Mouse (Mus musculus) G1E-ER4 (cell line): ENCODE measurements around the gene Lypla2. TPM values are rescaled to one million over a fixed set of nuclear protein-coding genes. Genes with fewer than 3 reads are reported as not detected.

Experiments
- GATA1 ChIP-seq: IDR thresholded peaks from one replicate; pipeline ENCODE4 v1.8.0; 2012; ENCODE audit warnings: low read length, inconsistent platforms
- polyA plus RNA-seq: library from polyadenylated mRNA; stranded (reverse); fragments of >175 nt; gene quantifications from 2 replicates; pipeline ENCODE4 v1.2.3, GENCODE M21; 2012

The Lypla2 gene
- 245 and 299 TPM in 2 replicates for polyA plus RNA-seq

DNA sequence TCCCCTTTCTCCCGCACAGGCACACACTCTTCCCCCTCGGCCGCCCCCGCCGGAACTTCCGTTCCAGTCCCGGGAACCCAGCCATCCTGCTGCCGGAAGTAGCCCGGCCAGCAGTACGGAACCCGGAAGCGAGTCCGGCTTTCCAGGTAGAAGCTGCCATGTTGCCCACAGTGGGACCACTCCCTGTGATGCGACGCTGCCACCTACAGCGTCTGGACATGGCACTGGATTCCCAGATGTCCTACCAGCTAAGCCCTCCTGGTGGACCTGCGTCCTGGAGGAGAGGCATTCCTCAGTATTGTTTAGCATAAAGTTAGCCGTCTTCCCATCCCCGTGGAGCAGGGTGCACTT is at the start of gene Lypla2:
TSS of gene Lypla2 (minus strand) at position 71 of the 351 bp plus-strand sequence.
- TF ChIP-seq GATA1: no peak

DNA sequence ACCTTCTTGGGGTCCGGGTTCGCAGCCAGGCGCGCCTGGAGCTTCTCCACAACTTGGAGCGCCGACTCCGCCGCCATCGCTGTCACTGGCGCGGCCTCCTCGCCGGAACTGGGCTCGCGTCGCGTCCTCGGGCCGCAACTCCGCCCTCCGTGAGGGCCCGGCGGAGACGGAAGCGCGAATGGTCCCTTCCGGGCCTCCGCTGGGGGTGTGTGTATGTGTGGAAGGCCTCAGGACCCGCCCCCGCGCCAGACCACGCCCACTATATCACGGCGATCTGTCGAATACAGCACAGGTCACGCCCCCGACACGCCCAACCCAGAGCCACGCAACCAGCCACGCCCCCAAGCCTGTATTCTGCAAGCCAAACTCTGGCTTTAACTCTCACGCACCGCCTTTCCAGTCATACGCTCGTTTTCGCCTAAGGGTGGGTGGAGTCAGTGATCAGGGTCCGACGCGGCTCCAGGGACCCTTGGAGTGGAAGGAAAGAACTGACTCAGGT is 49.2 kb upstream of the Lypla2 start, which contains the start of gene Eloa:
TSS of gene Eloa (minus strand) at position 215 of the 499 bp plus-strand sequence.
- no peak for TF ChIP-seq GATA1

DNA sequence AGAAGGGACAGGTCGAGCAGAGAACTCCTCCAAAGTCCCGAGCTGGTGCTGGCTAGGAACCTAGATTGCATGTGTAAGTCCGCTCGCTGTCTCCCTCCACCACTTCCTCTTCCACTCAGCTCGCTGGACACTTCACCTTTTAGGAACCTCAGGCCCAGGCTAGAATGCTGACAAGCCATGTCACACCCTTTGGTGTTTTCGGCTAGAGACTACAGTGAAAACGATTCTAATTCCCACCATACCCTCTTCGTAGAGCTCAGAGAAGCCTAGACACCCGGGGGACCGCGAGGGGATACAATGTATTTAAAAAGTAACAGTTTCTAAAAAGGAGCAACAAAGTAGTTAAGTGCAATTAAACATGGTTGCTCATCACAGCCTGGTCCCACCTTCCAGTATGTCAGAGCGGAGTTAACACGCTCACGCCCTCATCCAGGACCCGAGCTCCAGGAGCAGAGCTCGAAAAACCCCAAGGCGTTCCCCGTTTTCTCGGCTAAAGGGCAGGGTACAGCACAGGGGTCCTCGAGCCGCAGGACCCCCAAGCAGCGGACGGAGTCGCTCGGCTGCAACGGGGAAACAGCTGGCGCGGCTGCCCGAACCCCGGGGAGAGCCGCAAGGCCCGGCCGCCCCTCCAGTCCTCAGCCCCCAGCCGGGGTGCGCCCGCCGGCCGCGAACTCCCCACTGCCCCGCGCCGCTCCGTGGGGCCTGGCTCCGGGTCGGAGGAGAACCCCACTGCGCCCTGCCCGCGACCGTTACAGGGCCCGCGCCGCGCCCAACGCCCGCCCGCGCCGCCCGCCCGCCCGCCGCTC is 48.5 kb upstream of the Lypla2 start:
- TF ChIP-seq GATA1: no peak

DNA sequence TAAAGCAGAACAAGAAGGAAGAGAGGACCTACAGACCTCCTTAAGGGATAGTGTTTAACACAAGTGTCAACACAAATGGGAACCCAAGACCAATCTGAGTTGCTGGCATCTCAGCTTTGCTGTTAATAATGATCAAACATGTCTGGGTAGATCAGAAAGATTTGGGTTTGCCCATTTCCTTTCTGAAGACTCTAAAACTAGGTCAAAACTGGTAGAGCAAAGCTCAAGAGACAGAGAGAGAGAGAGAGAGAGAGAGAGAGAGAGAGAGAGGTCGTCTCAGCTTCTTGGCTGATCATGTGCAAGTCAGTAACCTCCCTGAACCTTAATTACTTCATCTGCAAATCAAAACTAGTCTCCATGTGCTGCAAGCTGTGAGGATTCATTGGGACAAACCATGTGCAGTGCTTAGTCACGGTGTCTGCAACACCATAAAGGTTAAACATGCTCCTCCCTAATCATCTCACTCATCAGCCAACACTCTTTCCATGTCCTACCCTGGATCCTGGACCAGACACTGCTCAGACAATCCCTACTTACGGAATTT is 43.7 kb upstream of the Lypla2 start:
- TF ChIP-seq GATA1: no peak

DNA sequence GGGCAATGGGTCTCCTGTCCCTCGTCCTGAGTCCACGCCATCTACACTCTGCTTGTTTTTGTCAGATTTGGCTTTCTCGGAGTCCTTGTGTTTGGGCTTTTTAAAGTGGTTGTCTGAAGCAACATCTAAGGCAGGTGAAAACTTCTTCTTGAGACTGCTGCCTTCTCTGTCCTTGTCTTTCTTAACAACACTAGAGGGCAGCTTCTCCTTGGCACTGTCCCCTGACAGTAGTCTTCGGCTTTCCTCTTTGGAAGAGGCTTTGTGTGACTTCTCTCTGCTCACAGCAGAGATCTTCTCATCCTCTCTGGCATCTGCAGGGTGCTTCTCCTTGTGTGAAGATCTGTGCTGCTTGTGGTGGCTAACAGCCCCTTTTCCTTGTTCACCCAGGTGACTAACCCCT is 38.2 kb upstream of the Lypla2 start:
- TF ChIP-seq GATA1: no peak

DNA sequence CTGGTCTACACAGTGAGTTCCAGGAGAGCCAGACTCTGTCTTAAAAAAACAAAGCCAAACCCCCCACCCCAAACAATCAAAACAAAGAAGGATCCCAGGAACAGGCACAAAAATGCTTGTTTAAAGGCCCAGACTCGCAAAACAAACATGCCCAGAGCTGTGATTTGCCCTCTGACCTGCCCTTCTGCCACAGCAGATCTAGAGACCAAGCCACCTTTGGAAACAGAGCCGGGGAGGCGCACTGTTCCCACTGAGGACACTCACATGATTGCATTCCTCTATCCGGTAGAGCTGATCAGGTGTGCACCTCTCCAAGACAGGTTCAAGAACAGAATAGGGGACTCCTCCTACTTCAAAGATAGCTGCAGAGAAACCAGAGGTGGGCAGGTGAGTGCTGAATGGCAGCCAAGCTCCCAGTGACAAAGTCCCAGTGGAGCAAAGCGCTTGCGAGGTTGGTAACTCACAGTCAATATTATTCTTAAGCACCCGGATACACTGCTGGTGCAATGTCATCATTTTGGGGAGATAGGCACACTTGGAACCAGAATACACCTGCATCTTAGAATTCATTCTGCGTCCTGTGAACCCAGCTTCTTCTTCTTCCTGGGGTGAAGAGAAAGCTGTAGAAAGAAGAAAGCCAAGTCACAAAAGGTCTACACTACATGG is 36.5 kb upstream of the Lypla2 start:
- no peak for TF ChIP-seq GATA1

DNA sequence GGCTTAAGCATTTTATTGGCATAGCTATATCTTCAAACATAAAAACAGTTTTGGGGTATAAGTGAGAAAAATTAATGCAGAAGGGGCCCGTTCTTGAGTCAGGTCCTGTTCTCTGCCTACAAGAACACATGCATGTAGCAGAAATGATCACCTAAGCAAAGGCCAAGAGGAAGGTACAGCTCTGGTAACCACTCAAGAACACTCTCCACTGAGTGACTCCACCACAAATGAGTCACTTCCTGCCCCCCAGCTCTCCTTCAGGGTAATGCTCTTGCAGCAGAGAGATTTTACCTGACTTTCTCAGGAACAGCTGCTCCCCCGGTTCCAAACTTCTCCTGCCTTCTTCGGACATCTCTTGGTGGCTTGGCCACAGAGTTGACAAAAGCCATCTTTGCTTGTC is 34.4 kb upstream of the Lypla2 start:
- no peak for TF ChIP-seq GATA1

DNA sequence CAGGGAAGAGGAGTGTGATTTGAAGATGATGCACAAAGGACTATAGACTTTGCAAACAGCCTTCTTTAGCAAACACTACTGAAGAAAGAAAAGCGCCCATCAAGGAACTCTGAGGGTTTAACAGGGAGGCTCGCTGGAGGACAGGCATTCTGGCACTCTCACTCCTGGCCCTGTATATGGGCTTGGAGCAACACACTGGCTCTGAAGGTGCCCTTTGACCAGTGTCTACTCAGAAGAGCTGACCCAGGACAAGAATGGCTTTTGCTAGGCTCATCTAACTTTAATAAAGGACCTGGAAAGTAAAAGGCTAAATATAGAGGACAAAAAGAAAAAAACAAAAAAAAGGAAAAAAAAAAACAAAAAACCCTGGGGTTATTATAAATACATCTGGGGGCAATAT is 32.5 kb upstream of the Lypla2 start:
- TF ChIP-seq GATA1: no peak

DNA sequence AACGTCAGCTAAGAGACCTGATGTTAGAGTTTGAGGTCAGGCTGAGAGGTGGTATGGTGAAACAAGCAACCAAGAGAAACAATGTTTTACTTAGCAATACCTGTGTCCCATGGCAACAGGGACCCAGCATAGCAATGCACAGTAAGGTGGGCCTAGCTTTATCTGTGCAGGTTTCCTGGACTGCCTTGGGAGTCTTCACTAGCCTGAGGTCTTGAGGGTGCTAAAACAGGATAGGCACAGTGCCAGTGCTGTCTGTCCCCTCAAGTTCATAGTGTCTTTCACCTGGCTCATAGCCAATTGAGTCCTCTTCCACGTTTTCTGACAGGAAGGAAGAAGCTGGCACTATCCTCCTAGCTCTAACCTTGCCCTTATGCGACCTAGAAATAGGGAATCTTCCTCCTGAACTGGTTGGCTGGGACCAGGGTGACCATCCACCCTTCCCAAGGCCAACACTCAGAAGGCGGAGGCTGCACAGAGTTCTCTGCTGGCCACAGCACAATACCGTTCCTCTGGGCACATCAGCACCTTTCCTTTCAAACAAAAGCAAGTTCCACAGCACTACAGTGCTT is 31.8 kb upstream of the Lypla2 start:
- no peak for TF ChIP-seq GATA1

DNA sequence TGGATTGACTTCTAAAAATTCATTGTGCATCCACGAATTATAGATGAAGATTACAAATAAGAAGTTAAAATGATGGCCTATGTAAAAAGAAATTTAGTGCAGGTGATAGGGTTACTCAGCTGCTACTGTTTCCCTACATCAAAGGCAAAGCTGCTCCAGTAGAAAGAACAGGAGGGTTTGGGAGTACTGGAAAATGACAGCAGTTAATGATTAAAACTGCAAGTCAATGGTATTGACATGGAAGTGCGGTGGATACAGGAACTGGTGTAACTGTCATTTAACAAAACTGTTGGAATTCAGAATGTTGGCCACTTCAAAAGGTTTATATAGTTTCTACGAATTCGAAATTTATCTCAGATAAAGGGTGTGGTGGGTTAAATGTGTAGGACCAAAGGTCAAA is 22.7 kb upstream of the Lypla2 start:
- TF ChIP-seq GATA1: no peak

DNA sequence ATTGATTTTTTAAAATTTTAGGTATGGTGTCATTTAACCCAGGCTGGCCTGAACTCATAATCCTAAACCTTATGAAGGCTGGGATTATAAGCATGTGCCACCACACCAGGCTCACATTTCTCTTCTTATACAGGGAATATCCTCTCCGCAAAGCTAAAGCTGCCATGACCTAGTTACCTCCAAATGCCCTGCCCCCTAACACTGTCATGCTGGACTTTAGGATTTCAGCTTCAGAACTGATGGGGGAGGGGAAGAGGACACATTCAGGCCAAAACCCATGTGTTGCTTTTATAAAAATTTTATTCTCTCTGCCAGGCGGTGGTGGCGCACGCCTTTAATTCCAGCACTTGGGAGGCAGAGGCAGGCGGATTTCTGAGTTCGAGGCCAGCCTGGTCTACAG is 21.5 kb upstream of the Lypla2 start:
- no peak for TF ChIP-seq GATA1

DNA sequence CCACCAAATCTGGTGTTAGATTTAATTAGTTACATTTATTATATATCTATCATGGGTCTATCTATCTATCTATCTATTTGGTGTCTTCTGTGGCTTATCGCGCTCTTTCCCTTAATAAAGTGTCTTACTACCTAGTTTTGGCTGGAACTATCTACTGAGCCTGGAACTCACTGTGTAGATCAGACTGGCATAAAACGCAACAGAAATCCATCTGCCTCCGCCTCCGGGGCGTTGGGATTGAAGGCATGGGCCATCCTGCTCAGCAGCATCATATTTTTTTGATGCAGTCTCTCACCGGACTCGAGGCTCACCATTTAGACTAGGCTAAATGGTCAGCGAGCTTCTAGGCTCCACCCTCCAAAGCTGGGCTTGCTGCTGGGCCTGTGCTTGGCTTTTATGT is 15.3 kb upstream of the Lypla2 start:
- no peak for TF ChIP-seq GATA1

DNA sequence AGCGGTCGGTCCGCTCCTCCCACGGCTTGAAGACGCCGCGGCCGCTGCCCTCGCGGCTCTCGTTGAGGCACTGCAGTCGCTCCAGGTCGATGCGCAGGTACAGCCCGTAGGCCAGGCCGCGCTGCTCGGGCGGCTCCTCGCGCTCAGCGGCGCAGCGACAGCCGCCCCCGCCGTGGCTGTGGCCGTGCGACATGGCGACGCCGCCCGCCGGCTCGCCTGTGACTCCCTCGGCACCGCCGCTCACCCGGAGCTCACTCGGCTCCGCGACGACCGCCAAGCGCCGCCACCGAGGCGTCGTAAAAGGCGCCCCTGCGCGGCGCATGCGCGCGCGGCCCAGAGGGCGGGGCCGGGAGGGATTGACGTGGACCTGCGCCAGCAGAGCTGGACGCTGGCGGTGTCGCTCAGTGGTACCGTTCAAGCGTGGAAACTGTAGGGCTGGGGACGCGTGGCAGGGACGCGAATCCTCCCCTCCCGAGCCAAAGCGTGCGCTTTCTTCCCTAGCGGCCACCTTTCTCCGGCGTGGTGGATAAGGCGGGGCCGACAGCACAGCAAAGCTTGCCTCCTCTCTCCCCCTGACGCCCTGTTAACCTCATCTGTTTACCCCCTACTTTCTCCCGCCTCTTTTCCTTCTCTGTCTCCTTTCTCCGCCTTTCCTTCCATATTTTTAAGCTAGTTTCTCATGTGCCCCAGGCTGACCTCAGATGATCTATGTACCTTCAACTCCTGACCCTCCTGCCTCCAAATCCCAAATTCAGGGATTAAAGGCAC is 14.7 kb upstream of the Lypla2 start, which contains the start of gene Pithd1:
TSS of gene Pithd1 (minus strand) at position 322 of the 768 bp plus-strand sequence.
- TF ChIP-seq GATA1: no peak

DNA sequence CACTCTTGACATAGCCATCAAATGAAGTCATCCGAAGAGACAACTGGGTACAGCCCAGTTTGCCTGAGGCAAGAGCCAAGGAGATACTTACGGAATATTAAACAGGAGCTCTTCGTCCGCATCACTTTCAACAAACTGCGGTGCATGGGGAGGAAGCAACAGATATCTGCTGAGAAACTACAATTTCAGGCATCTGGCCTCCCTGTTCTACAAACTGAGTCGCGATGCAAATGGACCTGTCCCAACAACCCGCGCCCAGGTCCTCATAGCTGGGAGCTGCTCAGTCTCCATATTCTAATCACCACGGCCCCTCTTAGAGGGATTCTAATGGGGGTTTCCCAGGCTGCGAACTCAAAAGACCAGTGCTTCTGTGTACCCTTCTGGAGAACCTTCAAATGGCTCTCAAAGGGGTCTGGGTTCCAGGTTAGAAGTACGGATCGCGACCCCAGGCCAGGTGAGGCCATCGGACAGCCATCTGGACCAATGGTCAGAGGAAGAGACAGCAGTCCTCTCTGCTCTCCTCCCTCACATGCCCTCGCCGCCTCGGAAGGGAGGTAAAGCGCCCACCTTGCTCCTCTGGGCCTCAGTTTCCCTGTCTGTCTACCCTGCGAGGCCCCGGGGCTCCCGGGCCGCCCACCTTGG is 14.0 kb upstream of the Lypla2 start:
- TF ChIP-seq GATA1: no peak

DNA sequence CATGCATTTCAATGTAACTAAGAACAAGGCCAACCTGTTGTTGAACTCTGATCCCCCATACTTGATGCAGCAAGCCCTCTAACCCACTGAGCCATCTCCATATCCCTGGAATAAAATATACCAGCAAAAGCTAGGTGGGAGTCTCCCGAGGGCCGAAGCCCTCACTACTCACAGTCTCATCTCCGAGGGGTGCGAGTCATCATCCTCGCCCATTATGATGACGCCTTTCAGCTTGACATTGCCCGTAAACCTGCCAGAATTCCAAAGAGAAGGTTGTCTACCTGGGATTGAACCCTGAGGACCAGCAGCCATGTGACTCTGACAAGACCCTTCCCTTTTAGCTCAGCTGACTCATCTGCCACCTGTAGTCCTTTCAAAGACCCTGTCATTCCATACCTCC is 13.3 kb upstream of the Lypla2 start:
- TF ChIP-seq GATA1: no peak
